Mouse (Mus musculus) stomach, postnatal 0 days (tissue): ENCODE data around the gene Gm28778.

ENCODE experiments used
- CTCF ChIP-seq: IDR thresholded peaks from 2 replicates; pipeline ENCODE4 v1.5.1; 2016; ENCODE audit warnings: antibody characterized with exemption, low read depth, mild to moderate bottlenecking, moderate library complexity
- EP300 ChIP-seq: optimal IDR thresholded peaks from 2 replicates; pipeline ENCODE3; 2016; ENCODE audit warnings: antibody characterized with exemption

- TF ChIP-seq CTCF (peak; percentile 78), EP300 (no peak)
These were observed 55.7 kb downstream of the Gm28778 start, which contains the start of the genes Asdurf, Gm28551 and Asnsd1 for GRCm38 (mm10) chr1:53352327-53353261.
